Mouse (Mus musculus) liver, adult (tissue): ENCODE measurements around the gene Dcaf15.
A peak's percentile ranks its signal among the peaks of the same experiment; 100 is the strongest.

Experiments
- GATA4 ChIP-seq: IDR thresholded peaks from 2 replicates; pipeline ENCODE4 v1.6.1; 2014; ENCODE audit warnings: mild to moderate bottlenecking, low read length; ENCODE audit not compliant: insufficient replicate concordance

The Dcaf15 gene

DNA sequence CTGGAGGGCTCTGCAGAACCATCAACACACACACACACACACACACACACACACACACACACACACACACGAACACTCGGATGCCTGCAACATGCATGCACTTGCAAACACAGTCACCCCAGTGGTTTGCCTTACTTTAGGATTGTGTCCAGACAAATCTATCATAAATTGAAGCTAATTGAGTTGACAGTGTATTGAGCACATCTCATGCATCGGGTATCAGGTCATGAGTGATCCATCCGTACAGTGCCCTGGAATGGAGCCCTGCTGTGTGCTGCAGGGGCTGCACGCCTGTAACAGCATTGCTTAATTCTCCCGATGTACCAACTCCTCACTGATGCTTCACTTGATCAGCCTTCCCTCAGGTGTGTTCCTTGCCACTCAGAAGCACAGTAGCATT is 11.1 kb upstream of the Dcaf15 start:
- no peak for TF ChIP-seq GATA4

DNA sequence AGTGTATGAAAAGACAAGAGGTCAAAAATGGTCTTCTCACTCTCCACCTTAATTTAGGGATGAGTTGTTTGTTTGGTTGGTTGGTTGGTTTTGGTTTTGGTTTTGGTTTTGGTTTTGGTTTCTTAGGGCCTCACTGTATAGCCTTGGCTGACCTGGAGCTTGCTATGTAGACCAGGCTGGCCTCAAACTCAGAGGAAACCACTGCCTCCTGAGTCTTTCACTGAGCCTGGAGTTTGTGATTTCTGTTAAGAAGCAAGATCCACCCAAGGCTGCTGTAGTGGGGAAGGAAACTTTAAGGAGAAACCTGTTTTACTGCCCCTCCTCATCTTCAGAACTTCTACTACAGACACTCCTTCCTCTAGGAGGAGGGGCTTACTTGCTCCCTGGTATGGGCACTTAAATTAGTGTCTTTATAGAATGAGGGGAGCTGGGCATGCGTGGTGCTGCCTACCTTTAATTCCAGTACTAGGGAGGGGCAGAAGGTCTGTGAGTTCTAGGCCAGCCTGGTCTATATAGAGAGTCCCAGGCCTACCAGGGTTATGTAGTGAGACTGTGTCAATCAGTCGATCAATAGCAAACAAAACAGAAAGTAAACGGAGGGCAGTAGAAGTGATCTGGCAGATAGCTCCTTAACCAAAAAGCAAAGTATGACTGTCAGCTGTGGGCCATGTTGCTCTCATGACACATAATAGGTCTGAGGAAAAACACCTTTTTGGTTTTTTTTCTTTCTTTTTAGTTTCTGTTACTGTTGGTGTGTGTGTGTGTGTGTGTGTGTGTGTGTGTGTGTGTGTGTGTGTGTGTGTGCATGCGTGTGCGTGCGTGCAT is 1.9 kb upstream of the Dcaf15 start:
- no peak for TF ChIP-seq GATA4

DNA sequence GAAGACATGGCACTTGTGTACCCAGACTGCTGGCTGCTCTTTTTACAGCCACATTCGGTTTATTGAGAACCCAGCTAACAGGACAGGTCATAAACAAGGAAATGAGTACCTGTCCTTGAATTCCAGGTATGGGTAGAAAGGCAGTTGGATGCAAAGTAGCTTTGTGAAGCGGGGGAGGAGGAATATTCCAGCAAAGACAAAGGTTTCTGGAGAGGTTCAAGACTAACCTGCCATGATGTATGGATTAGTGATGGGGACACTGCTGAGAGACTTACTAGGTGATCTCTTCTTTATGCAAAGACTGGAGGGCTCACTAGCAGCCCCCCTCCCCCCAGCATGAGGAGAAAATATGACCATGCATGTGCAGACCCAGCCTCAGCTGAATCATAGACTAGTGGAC is 1.1 kb upstream of the Dcaf15 start:
- no peak for TF ChIP-seq GATA4

DNA sequence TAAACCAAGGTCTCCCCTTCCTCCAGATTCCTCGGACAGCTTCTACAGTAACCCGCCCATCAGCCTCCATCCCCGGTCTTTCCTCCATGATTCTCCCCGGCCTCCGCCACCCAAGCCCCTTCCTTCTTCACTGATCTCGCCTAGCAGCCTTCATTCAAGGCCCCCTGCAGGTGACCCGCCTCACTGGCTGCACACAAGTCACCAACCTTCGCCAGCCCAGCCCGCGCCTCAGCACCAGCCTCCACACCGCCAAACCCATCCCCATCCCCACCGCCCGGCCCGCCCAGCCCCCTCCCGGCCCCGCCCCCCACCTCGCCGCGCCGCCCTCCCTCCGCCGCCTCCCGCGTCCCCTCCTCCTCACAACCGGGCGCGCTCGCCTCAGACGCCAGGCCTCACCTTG is 347 bp downstream of the Dcaf15 start:
- TF ChIP-seq GATA4 = no peak

DNA sequence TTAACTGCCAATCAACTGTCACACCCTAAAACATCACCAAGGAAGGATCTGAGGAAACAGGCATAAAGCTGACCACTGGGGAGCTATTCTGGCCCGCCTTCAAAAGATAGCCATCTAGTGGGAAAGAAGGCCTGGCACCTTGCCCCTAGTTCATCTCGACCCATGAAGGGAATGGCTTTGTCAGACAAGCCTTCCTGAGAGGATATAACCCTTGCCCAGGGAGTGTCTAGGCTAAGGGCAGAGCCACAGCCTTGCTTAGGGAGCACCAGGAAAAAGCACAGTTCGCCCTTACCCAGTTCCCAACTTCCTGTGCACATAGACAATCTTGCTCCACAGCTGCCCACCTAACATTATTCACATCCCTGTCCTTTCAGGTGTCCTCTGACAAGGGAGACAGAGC is 967 bp downstream of the Dcaf15 start:
- TF ChIP-seq GATA4 = no peak

DNA sequence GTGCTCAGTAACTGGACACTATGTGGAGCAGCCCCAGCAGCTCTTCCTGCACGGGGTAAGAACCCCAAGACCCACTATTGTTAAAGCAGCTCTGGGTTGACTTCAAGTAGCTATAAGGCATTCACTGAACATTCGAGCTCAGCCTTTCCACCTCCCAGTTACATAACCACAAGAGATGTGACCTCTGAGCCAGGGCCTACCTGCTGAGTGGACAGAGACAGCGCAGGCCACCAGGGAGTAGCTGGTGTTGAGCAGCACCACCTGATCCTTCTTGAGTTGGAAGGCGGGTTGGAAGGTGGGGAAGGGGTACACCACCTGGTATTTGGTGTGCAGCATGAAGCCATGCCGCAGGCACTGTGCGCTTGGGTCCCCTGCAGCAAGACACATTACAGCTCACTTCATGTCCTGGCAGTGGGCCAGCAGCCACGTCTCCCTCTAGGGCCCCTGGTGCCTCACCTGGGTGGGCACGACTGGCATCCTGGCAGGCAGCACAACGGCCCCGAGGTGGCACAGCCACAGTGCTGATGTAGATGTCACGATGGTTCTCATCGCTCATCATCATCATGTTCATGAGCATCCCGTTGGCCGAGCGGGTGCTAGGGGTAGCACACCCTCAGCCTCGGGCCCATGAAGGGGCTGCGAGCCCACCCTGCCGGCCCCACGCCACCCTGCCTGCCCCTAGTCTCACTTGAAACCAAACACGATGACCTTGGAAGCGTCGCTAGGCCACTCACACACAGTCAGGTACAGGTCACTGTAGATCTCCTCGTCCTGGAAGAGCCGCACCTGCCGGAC is 2.9 kb downstream of the Dcaf15 start:
- no peak for TF ChIP-seq GATA4

DNA sequence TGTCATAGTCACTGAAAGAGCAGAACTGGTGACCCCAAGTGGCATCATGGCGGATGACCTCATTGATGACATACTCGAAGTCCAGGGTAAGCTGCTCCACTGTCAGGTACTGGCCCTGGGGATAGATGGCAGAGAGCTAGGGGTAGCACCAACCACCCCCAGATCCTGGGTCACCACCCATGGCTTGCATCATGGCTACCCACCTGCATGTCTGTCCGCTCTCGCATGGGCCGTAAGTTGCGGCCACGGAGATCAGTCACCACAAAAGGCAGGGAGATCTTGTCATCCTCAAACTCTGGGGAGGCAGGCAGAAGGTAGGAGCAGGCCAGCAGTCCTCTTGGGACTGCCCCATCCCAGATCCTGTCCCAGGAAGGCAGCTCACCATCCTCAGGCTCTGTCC is 6.2 kb downstream of the Dcaf15 start:
- TF ChIP-seq GATA4 = no peak

DNA sequence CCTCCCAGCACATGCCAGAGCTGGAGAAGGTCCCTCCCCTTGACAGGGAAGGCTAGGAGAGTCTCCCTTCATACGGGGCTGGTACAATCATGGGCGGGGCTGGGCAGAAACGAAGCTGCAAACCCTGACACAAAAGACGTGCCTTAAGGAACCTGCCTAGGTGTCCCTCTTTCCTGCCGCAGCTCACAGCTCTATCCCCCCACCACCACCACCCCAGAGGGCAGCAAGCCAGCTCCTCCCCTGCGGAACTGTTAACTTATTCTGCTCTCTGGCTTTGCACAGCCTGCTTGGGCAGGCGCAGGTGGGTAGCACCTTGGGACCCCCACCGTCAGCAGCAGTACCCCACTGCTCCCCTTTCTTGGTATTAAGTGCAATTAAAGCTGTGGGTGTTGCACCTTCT is 8.5 kb downstream of the Dcaf15 start:
- TF ChIP-seq GATA4 = no peak

DNA sequence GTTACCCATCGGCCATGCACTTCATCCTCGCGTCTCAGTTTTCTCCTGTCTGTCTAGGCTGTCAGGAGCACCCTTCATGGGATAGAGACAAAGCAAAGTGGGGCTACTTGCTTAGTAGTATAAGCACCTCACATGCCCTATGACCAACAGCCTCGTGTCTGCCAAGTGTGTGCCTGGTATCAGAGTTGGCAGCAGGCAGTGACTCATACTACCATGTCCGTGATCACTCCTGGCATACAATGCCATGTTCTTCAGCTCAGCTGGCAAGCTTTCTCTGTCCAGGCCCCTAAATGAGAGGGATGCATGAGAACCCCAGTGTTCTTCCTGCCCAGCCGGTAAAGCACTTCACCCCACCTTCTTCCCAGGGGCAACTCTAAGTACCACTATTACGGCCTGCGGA is 14.0 kb downstream of the Dcaf15 start:
- TF ChIP-seq GATA4 = no peak

DNA sequence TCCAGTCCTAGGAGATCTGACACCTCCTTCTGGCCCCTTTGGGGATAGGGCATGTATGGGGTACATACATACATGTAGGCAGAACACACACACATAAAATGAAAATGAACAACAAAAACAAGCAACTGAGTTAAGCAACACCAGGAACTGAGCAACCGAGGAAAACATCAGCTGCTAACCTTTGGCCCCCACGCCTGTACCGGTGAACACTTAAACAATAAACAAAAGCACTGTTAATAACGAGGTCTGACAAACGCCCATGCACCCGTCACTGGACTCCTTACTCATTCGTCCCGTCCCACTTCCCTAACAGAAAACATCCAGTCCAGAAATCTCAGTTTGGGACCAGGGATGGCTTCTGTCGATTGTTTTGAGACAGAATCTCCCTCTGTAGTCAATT is 15.3 kb downstream of the Dcaf15 start:
- TF ChIP-seq GATA4 = no peak

DNA sequence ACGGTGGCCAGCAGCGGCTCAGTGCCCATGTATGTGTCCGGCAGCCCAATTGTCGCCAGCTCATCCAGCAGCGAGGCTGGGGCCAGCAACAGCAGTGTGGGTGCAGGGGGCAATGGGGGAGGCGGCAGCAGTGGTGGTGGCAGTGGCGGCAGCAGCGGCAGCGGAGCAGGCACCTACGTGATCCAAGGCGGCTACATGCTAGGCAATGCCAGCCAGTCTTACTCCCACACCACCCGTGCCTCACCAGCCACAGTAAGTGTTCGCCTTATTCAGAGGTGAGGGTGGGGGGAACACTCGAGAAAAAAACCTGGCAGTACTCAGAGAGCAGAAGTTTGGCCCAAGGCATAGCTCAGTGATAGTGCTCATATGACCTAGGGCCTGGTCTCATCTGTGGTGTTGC is 16.7 kb downstream of the Dcaf15 start:
- no peak for TF ChIP-seq GATA4

DNA sequence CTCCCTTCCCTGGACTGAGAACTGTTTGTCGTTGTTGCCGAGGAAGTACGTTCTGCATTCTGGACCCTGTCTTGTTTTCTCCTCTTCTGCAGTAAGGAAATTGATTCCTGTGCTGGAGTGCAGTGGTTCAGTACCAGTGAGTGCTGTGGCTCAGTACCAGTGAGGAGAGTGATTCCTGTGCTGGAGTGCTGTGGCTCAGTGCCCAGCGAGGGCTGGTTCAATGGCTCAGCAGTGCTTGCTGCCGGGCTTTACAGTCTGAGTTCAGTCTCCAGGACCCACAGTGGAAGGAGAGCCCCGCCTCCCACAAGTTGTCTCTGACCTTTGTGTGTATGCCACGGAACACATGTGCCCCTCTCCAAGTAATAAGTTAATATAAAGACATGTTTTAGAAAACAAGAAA is 17.4 kb downstream of the Dcaf15 start:
- no peak for TF ChIP-seq GATA4

DNA sequence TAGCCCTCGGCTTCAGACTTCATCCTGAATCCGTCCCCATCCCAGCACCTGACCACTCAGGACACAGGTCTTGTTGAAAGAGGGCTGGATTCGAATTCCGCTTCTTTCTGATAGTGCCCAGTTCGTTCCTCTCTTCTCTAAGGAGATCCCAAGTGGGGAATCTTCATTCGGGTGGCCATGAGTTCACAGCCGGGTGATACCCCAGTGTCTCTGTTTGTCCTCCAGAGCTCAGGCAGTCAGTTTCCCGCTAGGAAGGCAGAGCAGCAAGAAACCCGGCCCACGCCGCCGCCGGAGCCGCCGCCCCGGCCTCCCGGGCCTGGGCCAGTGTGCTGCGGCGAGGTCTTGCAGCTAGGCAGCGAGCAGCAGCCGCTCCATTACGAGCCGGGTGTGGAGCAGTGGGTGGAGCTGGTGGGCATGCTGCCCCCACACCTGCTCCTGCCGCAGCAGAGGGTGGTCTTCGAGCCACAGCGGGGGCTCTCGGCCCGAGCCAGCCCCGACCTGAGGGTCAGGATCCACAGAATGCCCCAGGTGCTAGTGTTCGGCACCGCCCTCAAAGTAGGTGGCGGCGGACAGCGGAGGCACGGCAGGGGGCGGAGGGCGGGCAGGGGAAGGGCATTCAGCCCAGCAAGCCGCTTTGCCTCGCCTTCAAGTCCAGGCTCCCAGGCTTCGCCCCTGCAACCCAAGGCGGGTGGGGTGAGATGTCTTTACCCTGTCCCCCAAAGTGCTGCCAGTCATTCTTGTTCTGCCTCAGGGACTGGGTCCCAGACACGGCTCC is 20.0 kb downstream of the Dcaf15 start:
- no peak; the same call in 1 of the 2 replicates for TF ChIP-seq GATA4

DNA sequence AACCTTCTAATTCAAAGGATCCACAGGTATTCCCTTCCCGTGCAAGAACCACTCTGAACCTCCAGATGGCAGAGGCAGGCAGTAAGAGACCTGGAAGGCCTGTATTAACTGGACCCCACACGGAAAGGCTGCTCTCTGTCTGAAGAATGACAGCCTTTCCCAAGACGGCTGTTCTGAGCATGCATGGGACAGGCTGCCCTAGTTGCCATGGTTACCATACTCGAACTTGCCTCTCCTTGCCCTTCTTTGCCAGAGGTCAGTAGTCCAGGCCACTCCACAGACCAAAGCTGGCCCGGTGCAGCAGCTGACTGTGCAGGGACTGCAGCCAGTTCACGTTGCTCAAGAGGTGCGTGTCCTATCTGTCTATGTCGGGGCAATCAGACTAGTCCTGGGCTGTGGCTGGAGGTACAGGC is 20.7 kb downstream of the Dcaf15 start:
- TF ChIP-seq GATA4 = peak; percentile 23; the same call in 1 of the 2 replicates

DNA sequence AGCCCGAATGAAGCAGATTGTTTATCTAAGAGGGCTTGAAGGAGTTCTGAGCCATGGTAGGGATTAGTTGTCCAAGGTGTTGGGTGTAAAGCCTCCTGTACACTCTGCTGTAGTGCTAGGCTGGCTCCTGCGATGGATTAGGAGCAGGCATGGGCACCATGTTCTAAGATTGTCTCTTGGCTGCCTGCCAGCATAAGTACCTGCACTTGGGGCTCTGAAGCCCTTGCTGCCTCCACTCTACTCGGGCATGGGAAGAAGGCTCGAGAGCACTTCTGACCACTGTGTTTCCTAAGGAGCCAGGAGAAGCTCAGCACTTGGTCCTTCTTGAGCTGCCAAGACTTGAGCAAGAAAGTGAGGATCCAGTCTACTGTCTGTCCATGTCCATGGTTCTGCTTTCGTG is 25.4 kb downstream of the Dcaf15 start:
- no peak for TF ChIP-seq GATA4

DNA sequence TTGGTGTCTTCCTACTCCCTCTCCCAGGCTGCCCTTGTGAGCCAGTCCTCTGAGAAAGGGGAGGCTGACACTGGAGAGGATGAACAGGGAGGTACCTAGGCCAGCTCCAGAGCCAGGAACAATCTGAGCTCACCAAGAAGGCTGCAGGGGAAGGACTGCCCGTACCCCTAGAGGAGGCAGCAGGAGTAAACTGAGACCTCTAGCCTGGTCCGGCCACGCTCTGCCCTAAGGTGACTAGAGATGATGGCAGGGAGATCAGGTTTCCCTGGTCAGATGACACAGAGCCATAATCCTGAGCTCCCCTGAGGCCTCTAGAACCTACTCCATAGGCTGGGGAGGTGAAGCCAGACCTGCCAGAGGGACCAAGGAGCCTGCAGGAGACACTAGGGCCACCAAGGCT is 27.7 kb downstream of the Dcaf15 start:
- no peak for TF ChIP-seq GATA4
